Mouse (Mus musculus): ENCODE measurements around the gene Gm48552. TPM values are rescaled to one million over a fixed set of nuclear protein-coding genes. Genes with fewer than 3 reads are reported as not detected.

The Gm48552 gene
- 0.44 and 0.48 TPM in 2 replicates for polyA plus RNA-seq (2015; fragmentation: Nextera tagmentation; extraction: Ambion mirVana)

DNA sequence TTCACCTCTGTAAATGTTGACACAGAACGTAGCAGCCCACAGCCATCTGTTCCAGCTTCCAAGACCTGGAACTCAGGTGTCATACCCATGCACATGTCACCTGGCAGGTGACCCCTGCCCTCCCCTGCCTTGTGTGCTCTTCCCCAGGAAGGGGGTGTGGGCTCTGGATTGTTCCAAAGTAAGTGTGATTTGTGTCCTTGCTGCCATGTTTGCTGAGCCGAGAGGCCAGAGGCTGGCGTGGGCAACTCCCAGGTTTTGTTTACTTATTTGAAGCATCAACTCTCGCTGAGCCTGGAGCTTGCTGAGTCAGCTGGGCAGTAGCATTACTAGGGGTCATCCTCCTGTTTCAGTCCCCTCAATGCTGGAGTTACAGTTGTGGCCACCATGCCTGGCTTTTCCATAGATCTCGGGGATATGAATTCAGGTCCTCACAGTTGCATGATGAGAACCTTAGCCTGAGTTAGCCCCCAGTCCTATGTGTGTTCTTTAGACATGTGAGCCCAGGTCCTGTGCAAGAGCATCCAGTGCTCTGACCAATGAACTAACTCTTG lies at the start of gene Gm48552:
Gm48552 (plus strand) TSS at position 501 of the 551 bp plus-strand sequence.
- H3K9me3 ChIP-seq (replicated peaks; ENCODE audit: control insufficient read depth, low read length): no peaks in the 10 kb centered on the region
- peaks cover 26% of the 10 kb centered on the region for H3K36me3 ChIP-seq (ENCODE audit: control insufficient read depth, insufficient read depth)
- H3K27me3 ChIP-seq (ENCODE audit: control insufficient read depth, insufficient read depth, low read depth, low read length): no peaks in the 10 kb centered on the region
- no peak within 1 kb of the TSS for H3K9ac ChIP-seq (ENCODE audit: low read depth, low read length)
- no peak for ATAC-seq (ENCODE audit: low read depth)
- no peak within 1 kb of the TSS for H3K4me2 ChIP-seq (ENCODE audit: low read depth, low read length)
- peak within 1 kb of the TSS; percentile 25; the same call in 1 of the 2 replicates for H3K27ac ChIP-seq (ENCODE audit: low read length)
- no peak within 1 kb of the TSS for H3K4me3 ChIP-seq (ENCODE audit: low read depth, low read length)
- WGBS (ENCODE audit: insufficient replicate concordance): 57% methylated on average over 5 of the region's 5 CpGs
- peaks cover 41% of the 10 kb centered on the region for H3K4me1 ChIP-seq (ENCODE audit: control insufficient read depth, low read depth, low read length)

GRCm38 (mm10) chr10:81340551-81341332 lies 48.1 kb upstream of the Gm48552 start:
- 41% methylated on average over 17 of the region's 17 CpGs for WGBS (ENCODE audit: insufficient replicate concordance)
- Histone ChIP-seq H3K36me3 (ENCODE audit: control insufficient read depth, insufficient read depth) (no peaks in the 10 kb centered on the region), H3K27ac (ENCODE audit: low read length) (no peak overlapping the region), H3K27me3 (ENCODE audit: control insufficient read depth, insufficient read depth, low read depth, low read length) (peaks cover 49% of the 10 kb centered on the region), H3K4me3 (ENCODE audit: low read depth, low read length) (no peak overlapping the region), H3K4me1 (ENCODE audit: control insufficient read depth, low read depth, low read length) (peaks cover 20% of the 10 kb centered on the region), H3K4me2 (ENCODE audit: low read depth, low read length) (no peak overlapping the region), H3K9ac (ENCODE audit: low read depth, low read length) (no peak overlapping the region), H3K9me3 (replicated peaks; ENCODE audit: control insufficient read depth, low read length) (no peaks in the 10 kb centered on the region)
- ATAC-seq (ENCODE audit: low read depth): 0 out of 2 replicates have a peak, but pooled peaks have one; percentile 36

DNA sequence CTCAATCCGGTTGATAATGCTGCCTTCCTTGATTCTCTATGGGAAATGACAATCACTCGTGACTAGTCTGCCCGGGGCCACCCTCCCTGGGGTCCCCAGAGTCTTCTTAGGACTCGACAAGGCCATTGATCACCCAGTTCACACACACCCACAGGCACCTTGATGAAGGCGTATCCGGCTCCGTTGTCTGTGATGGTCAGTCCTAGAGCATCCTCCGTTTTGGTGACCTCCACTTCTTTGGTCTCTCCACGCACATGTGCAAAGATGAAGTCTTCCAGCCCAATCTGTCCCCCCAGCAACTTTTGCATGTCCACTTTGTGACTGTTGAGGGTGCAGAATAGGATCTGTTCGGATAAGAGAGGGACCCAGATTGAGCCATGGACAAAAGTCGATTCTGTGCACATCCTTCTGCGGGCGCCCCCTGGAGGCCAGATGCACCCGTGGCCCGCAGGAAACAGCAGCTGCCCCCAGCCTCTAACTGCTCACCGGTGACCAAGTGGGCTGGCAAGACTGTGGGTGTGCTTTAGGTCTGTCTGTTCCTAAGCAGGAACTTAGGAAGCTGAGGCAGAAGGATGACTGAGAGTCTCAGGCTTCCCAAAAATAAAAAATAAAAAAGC lies 47.4 kb upstream of the Gm48552 start:
- ATAC-seq (ENCODE audit: low read depth): no peak
- Histone ChIP-seq H3K4me1 (ENCODE audit: control insufficient read depth, low read depth, low read length) (peaks cover 24% of the 10 kb centered on the region), H3K27me3 (ENCODE audit: control insufficient read depth, insufficient read depth, low read depth, low read length) (peaks cover 51% of the 10 kb centered on the region), H3K36me3 (ENCODE audit: control insufficient read depth, insufficient read depth) (no peaks in the 10 kb centered on the region), H3K4me2 (ENCODE audit: low read depth, low read length) (no peak overlapping the region), H3K9ac (ENCODE audit: low read depth, low read length) (no peak overlapping the region), H3K4me3 (ENCODE audit: low read depth, low read length) (no peak overlapping the region), H3K27ac (ENCODE audit: low read length) (no peak overlapping the region), H3K9me3 (replicated peaks; ENCODE audit: control insufficient read depth, low read length) (no peaks in the 10 kb centered on the region)
- whole genome bisulfite sequencing (ENCODE audit: insufficient replicate concordance): 29% methylated on average over 16 of the region's 16 CpGs

DNA sequence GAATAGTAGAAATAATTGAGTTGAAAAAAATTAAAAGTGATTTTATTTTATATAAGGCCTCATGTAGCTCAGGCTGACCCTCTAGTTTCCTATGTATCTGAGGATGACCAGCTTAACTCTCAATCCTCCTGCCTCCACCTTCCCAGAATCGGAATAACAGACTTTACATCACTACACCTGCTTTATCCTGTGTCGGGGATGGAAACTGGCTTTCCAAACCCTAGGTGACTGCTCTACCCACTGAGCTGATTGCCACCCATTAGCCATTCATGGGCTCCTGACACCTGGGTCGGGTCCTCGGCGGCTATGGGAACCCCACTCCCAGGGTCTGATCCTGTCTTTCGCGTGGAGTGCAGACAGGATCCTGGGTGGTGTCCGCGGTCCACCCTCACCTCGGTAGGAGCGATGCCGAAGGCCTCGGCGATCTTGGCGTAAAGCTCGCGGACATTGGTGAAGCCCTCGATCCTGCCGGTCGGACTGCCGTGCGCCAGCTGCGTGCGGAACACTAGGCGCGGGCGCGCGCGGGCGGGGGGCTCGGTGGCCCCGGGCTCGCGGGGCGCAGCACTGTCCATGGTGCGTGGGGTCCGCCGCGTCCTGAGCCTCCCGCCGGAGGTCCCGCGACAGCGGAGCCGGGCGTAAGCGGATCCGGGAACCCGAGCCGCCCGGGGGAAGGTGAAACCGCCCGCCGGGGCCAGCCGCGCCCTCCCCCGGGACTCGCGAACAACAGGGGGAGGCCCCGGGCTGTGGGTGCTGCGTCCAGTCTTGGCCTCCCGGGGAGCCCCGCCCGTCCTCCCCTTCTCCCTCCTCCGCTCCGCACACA lies 45.9 kb upstream of the Gm48552 start, which contains the start of gene Gipc3:
Gipc3 (minus strand) TSS at position 581 of the 820 bp plus-strand sequence.
- Histone ChIP-seq H3K4me1 (ENCODE audit: control insufficient read depth, low read depth, low read length) (peaks cover 36% of the 10 kb centered on the region), H3K4me3 (ENCODE audit: low read depth, low read length) (peak within 1 kb of the TSS; percentile 53), H3K27me3 (ENCODE audit: control insufficient read depth, insufficient read depth, low read depth, low read length) (peaks cover 50% of the 10 kb centered on the region), H3K36me3 (ENCODE audit: control insufficient read depth, insufficient read depth) (no peaks in the 10 kb centered on the region), H3K4me2 (ENCODE audit: low read depth, low read length) (peak within 1 kb of the TSS; percentile 66), H3K9me3 (replicated peaks; ENCODE audit: control insufficient read depth, low read length) (no peaks in the 10 kb centered on the region), H3K9ac (ENCODE audit: low read depth, low read length) (peak within 1 kb of the TSS; percentile 38), H3K27ac (ENCODE audit: low read length) (no peak within 1 kb of the TSS)
- 6% methylated on average over 54 of the region's 67 CpGs for WGBS (ENCODE audit: insufficient replicate concordance)
- ATAC-seq (ENCODE audit: low read depth): no peak

GRCm38 (mm10) chr10:81344421-81345161 lies 44.2 kb upstream of the Gm48552 start:
- H3K9ac ChIP-seq (ENCODE audit: low read depth, low read length): no peak overlapping the region
- peaks cover 50% of the 10 kb centered on the region for H3K4me1 ChIP-seq (ENCODE audit: control insufficient read depth, low read depth, low read length)
- H3K27ac ChIP-seq (ENCODE audit: low read length): no peak overlapping the region
- H3K4me2 ChIP-seq (ENCODE audit: low read depth, low read length): no peak overlapping the region
- 34% methylated on average over 8 of the region's 8 CpGs for WGBS (ENCODE audit: insufficient replicate concordance)
- no peak for ATAC-seq (ENCODE audit: low read depth)
- peaks cover 2% of the 10 kb centered on the region; the same call in 1 of the 2 replicates for H3K36me3 ChIP-seq (ENCODE audit: control insufficient read depth, insufficient read depth)
- H3K9me3 ChIP-seq (replicated peaks; ENCODE audit: control insufficient read depth, low read length): no peaks in the 10 kb centered on the region
- H3K27me3 ChIP-seq (ENCODE audit: control insufficient read depth, insufficient read depth, low read depth, low read length): peaks cover 47% of the 10 kb centered on the region
- no peak overlapping the region for H3K4me3 ChIP-seq (ENCODE audit: low read depth, low read length)

DNA sequence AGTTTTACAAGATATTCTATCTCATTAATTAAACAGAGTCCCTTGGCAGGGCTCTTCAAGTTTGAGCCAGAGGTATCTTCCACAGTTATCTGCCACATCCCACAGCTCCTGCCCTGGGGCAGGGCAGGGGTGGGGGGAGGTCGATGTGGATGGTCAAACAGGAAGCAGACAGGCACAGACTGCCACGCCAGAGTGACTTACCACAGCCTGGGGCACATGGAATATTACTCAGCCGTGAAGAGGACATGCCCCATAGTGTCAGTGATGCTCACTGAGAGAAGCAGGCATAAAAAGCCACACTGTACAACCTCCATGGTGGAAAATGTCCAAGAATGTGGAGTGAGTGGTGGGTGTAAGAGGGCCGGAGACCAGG lies 43.7 kb upstream of the Gm48552 start:
- no peak overlapping the region for H3K9ac ChIP-seq (ENCODE audit: low read depth, low read length)
- H3K4me1 ChIP-seq (ENCODE audit: control insufficient read depth, low read depth, low read length): peaks cover 53% of the 10 kb centered on the region
- H3K4me3 ChIP-seq (ENCODE audit: low read depth, low read length): no peak overlapping the region
- 60% methylated on average over 4 of the region's 4 CpGs for WGBS (ENCODE audit: insufficient replicate concordance)
- H3K9me3 ChIP-seq (replicated peaks; ENCODE audit: control insufficient read depth, low read length): no peaks in the 10 kb centered on the region
- no peak overlapping the region for H3K4me2 ChIP-seq (ENCODE audit: low read depth, low read length)
- H3K36me3 ChIP-seq (ENCODE audit: control insufficient read depth, insufficient read depth): peaks cover 2% of the 10 kb centered on the region; the same call in 1 of the 2 replicates
- H3K27me3 ChIP-seq (ENCODE audit: control insufficient read depth, insufficient read depth, low read depth, low read length): peaks cover 47% of the 10 kb centered on the region
- no peak overlapping the region for H3K27ac ChIP-seq (ENCODE audit: low read length)
- no peak for ATAC-seq (ENCODE audit: low read depth)

GRCm38 (mm10) chr10:81346453-81347067 lies 42.2 kb upstream of the Gm48552 start:
- Histone ChIP-seq H3K9me3 (replicated peaks; ENCODE audit: control insufficient read depth, low read length) (no peaks in the 10 kb centered on the region), H3K4me1 (ENCODE audit: control insufficient read depth, low read depth, low read length) (peaks cover 47% of the 10 kb centered on the region), H3K27ac (ENCODE audit: low read length) (no peak overlapping the region), H3K4me2 (ENCODE audit: low read depth, low read length) (peak overlapping the region; percentile 77), H3K27me3 (ENCODE audit: control insufficient read depth, insufficient read depth, low read depth, low read length) (peaks cover 43% of the 10 kb centered on the region), H3K4me3 (ENCODE audit: low read depth, low read length) (peak overlapping the region; percentile 49), H3K9ac (ENCODE audit: low read depth, low read length) (peak overlapping the region; percentile 41), H3K36me3 (ENCODE audit: control insufficient read depth, insufficient read depth) (peaks cover 2% of the 10 kb centered on the region; the same call in 1 of the 2 replicates)
- ATAC-seq (ENCODE audit: low read depth): peak; percentile 4
- WGBS (ENCODE audit: insufficient replicate concordance): 13% methylated on average over 55 of the region's 55 CpGs

DNA sequence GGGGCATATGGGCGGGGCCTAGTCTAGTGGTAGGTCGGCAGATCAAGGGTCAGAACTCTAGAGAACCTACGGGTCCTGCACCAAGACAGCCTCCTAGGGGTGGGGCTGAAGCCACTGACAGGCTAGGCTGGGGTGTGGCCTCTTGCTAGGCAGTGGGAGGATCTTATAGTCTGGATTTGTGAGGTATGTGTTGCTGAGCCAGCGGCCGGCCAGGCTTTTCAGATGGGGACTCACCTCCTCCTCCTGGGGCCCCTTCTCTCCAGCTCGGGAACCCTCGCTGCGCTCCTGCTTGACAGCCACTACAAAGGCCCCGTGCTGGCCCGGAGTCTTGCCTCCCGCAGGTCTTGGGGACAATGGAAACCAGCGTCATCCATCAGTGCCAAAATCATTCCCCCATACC lies 39.7 kb upstream of the Gm48552 start:
- 4% methylated on average over 12 of the region's 12 CpGs for WGBS (ENCODE audit: insufficient replicate concordance)
- peak overlapping the region; percentile 95 for H3K9ac ChIP-seq (ENCODE audit: low read depth, low read length)
- peak overlapping the region; percentile 87 for H3K4me3 ChIP-seq (ENCODE audit: low read depth, low read length)
- peak overlapping the region; percentile 96 for H3K4me2 ChIP-seq (ENCODE audit: low read depth, low read length)
- H3K9me3 ChIP-seq (replicated peaks; ENCODE audit: control insufficient read depth, low read length): no peaks in the 10 kb centered on the region
- H3K36me3 ChIP-seq (ENCODE audit: control insufficient read depth, insufficient read depth): peaks cover 2% of the 10 kb centered on the region; the same call in 1 of the 2 replicates
- H3K27ac ChIP-seq (ENCODE audit: low read length): peak overlapping the region; percentile 91
- H3K4me1 ChIP-seq (ENCODE audit: control insufficient read depth, low read depth, low read length): peaks cover 54% of the 10 kb centered on the region
- peak; percentile 32 for ATAC-seq (ENCODE audit: low read depth)
- peaks cover 18% of the 10 kb centered on the region for H3K27me3 ChIP-seq (ENCODE audit: control insufficient read depth, insufficient read depth, low read depth, low read length)
